Mouse (Mus musculus): ENCODE measurements around the gene Cx3cr1.
"Not testable (repeated sequence)": the region's sequence is repeated elsewhere in the genome, so short reads cannot be mapped to it uniquely, and the experiment has no call there.

The Cx3cr1 gene

GRCm38 (mm10) chr9:120024625-120025024, 45.1 kb downstream of the Cx3cr1 start:
- no peak for DNase-seq (ENCODE audit: low spot score)

GRCm38 (mm10) chr9:120024171-120024570, 45.5 kb downstream of the Cx3cr1 start:
- DNase-seq (ENCODE audit: low spot score): no peak

GRCm38 (mm10) chr9:120023086-120023811, 46.4 kb downstream of the Cx3cr1 start, which contains the start of gene Xirp1:
Gene Xirp1, minus strand, starts transcription at chr9:120023598.
- no peak for DNase-seq (ENCODE audit: low spot score)

- no peak for DNase-seq (ENCODE audit: low spot score)
These were observed 48.5 kb downstream of the Cx3cr1 start for GRCm38 (mm10) chr9:120021164-120021563.

- peak; percentile 82 for DNase-seq (ENCODE audit: low spot score)
These were observed 49.3 kb downstream of the Cx3cr1 start for GRCm38 (mm10) chr9:120020285-120020890.

- DNase-seq (ENCODE audit: low spot score): no peak
These were observed 52.7 kb downstream of the Cx3cr1 start for GRCm38 (mm10) chr9:120016956-120017355.

GRCm38 (mm10) chr9:120014828-120015227, 54.9 kb downstream of the Cx3cr1 start:
- no peak for DNase-seq (ENCODE audit: low spot score)

- DNase-seq (ENCODE audit: low spot score): no peak
These were observed 56.3 kb downstream of the Cx3cr1 start for GRCm38 (mm10) chr9:120013251-120013820.

- DNase-seq (ENCODE audit: low spot score): no peak
These were observed 56.9 kb downstream of the Cx3cr1 start for GRCm38 (mm10) chr9:120012781-120013180.

- not testable (repeated sequence) for DNase-seq (ENCODE audit: low spot score)
These were observed 57.5 kb downstream of the Cx3cr1 start for GRCm38 (mm10) chr9:120012161-120012560.

GRCm38 (mm10) chr9:120011533-120011932, 58.1 kb downstream of the Cx3cr1 start:
- peak; percentile 81 for DNase-seq (ENCODE audit: low spot score)

- DNase-seq (ENCODE audit: low spot score): peak; percentile 99
These were observed 58.7 kb downstream of the Cx3cr1 start for GRCm38 (mm10) chr9:120010781-120011511.

GRCm38 (mm10) chr9:120009871-120010270, 59.8 kb downstream of the Cx3cr1 start:
- no peak for DNase-seq (ENCODE audit: low spot score)

GRCm38 (mm10) chr9:120009226-120009841, 60.3 kb downstream of the Cx3cr1 start:
- DNase-seq (ENCODE audit: low spot score): no peak

GRCm38 (mm10) chr9:120007833-120008232, 61.8 kb downstream of the Cx3cr1 start:
- DNase-seq (ENCODE audit: low spot score): no peak

- no peak for DNase-seq (ENCODE audit: low spot score)
These were observed 63.7 kb downstream of the Cx3cr1 start for GRCm38 (mm10) chr9:120005936-120006335.

GRCm38 (mm10) chr9:120002893-120003292, 66.8 kb downstream of the Cx3cr1 start:
- no peak for DNase-seq (ENCODE audit: low spot score)

GRCm38 (mm10) chr9:120001945-120002725, 67.5 kb downstream of the Cx3cr1 start:
- peak; percentile 91 for DNase-seq (ENCODE audit: low spot score)

GRCm38 (mm10) chr9:120000761-120001160, 68.9 kb downstream of the Cx3cr1 start:
- no peak for DNase-seq (ENCODE audit: low spot score)

GRCm38 (mm10) chr9:119999636-120000035, 70.0 kb downstream of the Cx3cr1 start:
- DNase-seq (ENCODE audit: low spot score): peak; percentile 26

GRCm38 (mm10) chr9:119998776-119999175, 70.9 kb downstream of the Cx3cr1 start:
- no peak for DNase-seq (ENCODE audit: low spot score)
